Mouse (Mus musculus): Measurements from ENCODE around the gene Tbcel.

GRCm38 (mm10) chr9:42442100-42442499, 65.5 kb downstream of the Tbcel start:
- TF ChIP-seq GATA1 (IDR thresholded peaks at IDR 0.05; ENCODE audit: borderline replicate concordance, low read length) (no peak), FLI1 (IDR thresholded peaks at IDR 0.05; ENCODE audit: low read length) (no peak)

Data from megakaryocyte, embryonic 14.5 days (primary cell).